Mouse (Mus musculus) C2C12 (cell line): ENCODE results near the gene Scn3b. TPM values are rescaled to one million over a fixed set of nuclear protein-coding genes. Genes with fewer than 3 reads are reported as not detected.
A peak's percentile ranks its signal among the peaks of the same experiment; 100 is the strongest.

Source experiments
- H3K27me3 ChIP-seq: one replicate; pipeline ENCODE4 v1.6.1; 2011; ENCODE audit not compliant: control insufficient read depth, insufficient read depth, insufficient read length
- H3K36me3 ChIP-seq: one replicate; pipeline ENCODE4 v1.6.1; 2011; ENCODE audit not compliant: control insufficient read depth, insufficient read depth
- H3K4me3 ChIP-seq: one replicate; pipeline ENCODE4 v1.5.1; 2011; ENCODE audit warnings: mild to moderate bottlenecking, control low read depth; ENCODE audit not compliant: poor library complexity, insufficient read depth, severe bottlenecking
- H3K79me2 ChIP-seq: one replicate; pipeline ENCODE4 v1.6.1; 2011; ENCODE audit not compliant: control insufficient read depth, insufficient read depth
- H3K79me3 ChIP-seq: one replicate; pipeline ENCODE4 v1.6.1; 2011; ENCODE audit warnings: low read depth, control low read depth
- H3ac ChIP-seq: one replicate; pipeline ENCODE3; 2011; ENCODE audit warnings: low read depth; ENCODE audit not compliant: control insufficient read depth, insufficient read length
- CEBPB ChIP-seq: IDR thresholded peaks from one replicate; pipeline ENCODE4 v1.6.1; 2011; ENCODE audit warnings: low read depth, mild to moderate bottlenecking, control low read depth, moderate library complexity
- CTCF ChIP-seq: IDR thresholded peaks from one replicate; pipeline ENCODE4 v1.5.1; 2011; ENCODE audit not compliant: control insufficient read depth, insufficient read depth, insufficient read length
- FOSL1 ChIP-seq: IDR thresholded peaks from one replicate; pipeline ENCODE4 v1.8.0; 2011; ENCODE audit warnings: mild to moderate bottlenecking, low read length; ENCODE audit not compliant: poor library complexity, insufficient read depth, severe bottlenecking
- MAX ChIP-seq: IDR thresholded peaks from one replicate; pipeline ENCODE4 v1.6.1; 2011; ENCODE audit warnings: mild to moderate bottlenecking, control low read depth
- MYOD1 ChIP-seq: IDR thresholded peaks from one replicate; pipeline ENCODE4 v1.6.1; 2011; ENCODE audit warnings: low read depth; ENCODE audit not compliant: control insufficient read depth, insufficient read length
- MYOG ChIP-seq: IDR thresholded peaks from one replicate; pipeline ENCODE4 v1.6.1; 2011; ENCODE audit not compliant: control insufficient read depth, insufficient read length; ENCODE audit errors: extremely low read depth
- USF1 ChIP-seq: IDR thresholded peaks from one replicate; pipeline ENCODE4 v1.6.1; 2011; ENCODE audit warnings: low read depth, mild to moderate bottlenecking, control low read depth, moderate library complexity
- polyA plus RNA-seq: library from polyadenylated mRNA; unstranded; fragments of >200 nt; fragmentation: generic; extraction: Trizol; gene quantifications from one replicate; pipeline ENCODE4 v1.2.1, GENCODE M21; 2012; ENCODE audit warnings: missing spikeins

Scn3b gene
- polyA plus RNA-seq, 1 experiment, result not detected

DNA sequence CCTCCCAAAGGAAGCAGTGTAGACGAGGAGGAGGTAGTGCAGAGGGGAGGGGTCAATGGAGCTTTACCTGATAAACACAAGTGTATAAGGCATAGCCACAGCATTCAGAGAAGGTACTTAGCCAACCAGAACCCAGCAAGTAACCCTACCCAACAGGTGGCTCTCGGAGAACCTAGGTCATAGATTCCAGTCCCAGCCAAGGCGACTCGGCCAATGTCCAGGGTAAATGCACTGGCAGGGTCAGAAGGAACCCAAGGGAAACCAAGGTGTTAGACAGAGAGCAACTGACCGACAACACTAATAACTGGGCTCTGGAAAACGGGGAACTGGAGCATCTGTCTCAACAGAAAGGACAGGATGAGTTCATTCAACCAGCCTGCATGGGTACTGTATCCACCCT, 55.8 kb downstream of the Scn3b start:
- Histone ChIP-seq H3K79me3 (no peaks in the 10 kb centered on the region), H3K36me3 (no peaks in the 10 kb centered on the region), H3K79me2 (no peaks in the 10 kb centered on the region), H3K27me3 (no peaks in the 10 kb centered on the region), H3K4me3 (no peak overlapping the region), H3ac (no peak overlapping the region)
- TF ChIP-seq USF1, result no peak
- no peak for TF ChIP-seq MYOG
- no peak for TF ChIP-seq CEBPB
- no peak for TF ChIP-seq CTCF
- TF ChIP-seq MYOD1, result no peak
- TF ChIP-seq FOSL1, result no peak
- no peak for TF ChIP-seq MAX

DNA sequence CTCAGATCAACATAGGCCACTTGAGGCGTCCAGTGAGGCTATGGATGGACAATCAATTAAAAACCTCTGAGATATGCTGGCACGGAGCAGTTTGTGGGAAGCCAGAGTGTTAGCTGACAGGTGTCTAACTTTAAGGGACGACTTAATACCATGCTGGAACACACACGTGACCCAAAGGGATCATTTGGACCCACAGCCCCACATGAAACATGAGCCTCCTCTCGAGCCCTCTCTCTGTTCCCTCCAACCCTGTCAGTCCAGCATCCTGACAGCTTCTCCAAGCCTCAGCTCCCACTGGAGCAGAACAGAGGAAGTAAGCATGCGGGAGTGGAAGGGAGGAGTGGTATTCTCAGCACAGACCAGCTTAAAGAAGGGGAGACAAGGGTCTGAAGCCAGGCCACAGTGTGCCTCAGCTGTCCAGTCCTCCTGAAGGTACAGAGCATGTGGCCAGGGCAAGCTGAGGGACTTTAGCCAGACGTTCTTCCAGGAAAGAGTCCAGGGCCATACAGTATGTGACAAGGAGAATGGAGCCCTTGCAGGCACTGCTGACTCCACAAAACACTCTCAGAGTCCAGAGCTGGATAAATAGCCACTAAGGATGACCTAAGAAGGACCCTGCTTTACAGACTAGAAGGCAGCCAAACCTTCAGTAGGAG, 57.4 kb downstream of the Scn3b start:
- no peaks in the 10 kb centered on the region for H3K79me3 ChIP-seq
- H3K4me3 ChIP-seq, result no peak overlapping the region
- no peak overlapping the region for H3ac ChIP-seq
- TF ChIP-seq FOSL1, result no peak
- no peak for TF ChIP-seq USF1
- no peaks in the 10 kb centered on the region for H3K36me3 ChIP-seq
- H3K27me3 ChIP-seq, result no peaks in the 10 kb centered on the region
- no peaks in the 10 kb centered on the region for H3K79me2 ChIP-seq

DNA sequence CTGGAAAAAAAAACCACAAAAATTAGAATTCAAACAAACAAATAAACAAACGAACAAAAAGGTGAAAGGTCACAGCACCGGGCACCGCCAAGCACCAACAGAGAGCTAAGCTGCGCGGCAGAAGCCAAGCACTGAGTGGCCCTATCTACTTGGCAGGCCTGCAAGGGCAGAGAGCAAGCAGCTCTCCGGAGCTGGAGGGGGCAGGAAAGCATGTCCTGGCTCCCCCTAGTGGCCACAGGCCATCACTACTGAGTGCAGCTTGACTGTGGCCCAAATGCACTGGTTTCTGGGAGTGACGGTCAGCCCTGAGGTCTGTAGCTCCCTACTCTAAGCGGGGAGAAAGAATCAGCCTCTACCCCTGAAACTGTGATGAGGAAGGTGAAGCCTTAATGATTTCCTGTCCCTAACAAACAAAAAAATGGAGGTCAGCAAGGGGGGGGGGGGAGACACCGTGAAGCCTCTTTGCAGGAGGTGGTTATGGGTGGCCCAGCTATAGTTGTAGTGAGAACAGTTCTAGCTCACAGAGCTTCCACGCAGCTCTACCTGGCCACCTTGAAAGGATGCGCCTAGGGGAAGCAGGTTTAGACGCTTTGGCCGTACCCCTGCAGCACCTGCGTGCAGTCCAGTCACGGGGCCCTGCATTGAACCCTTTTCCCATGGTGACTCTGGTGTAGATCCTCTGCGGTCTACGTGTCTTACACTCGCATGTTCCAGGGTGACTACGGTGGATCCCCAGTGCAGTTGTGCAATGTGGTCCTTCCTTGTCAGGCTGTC, 61.8 kb downstream of the Scn3b start:
- Histone ChIP-seq H3K79me3 (no peaks in the 10 kb centered on the region), H3K79me2 (no peaks in the 10 kb centered on the region), H3ac (no peak overlapping the region), H3K36me3 (no peaks in the 10 kb centered on the region), H3K27me3 (no peaks in the 10 kb centered on the region), H3K4me3 (no peak overlapping the region)
- TF ChIP-seq MAX (no peak), USF1 (no peak), MYOD1 (no peak), MYOG (no peak), CTCF (peak; percentile 97), FOSL1 (no peak), CEBPB (no peak)

DNA sequence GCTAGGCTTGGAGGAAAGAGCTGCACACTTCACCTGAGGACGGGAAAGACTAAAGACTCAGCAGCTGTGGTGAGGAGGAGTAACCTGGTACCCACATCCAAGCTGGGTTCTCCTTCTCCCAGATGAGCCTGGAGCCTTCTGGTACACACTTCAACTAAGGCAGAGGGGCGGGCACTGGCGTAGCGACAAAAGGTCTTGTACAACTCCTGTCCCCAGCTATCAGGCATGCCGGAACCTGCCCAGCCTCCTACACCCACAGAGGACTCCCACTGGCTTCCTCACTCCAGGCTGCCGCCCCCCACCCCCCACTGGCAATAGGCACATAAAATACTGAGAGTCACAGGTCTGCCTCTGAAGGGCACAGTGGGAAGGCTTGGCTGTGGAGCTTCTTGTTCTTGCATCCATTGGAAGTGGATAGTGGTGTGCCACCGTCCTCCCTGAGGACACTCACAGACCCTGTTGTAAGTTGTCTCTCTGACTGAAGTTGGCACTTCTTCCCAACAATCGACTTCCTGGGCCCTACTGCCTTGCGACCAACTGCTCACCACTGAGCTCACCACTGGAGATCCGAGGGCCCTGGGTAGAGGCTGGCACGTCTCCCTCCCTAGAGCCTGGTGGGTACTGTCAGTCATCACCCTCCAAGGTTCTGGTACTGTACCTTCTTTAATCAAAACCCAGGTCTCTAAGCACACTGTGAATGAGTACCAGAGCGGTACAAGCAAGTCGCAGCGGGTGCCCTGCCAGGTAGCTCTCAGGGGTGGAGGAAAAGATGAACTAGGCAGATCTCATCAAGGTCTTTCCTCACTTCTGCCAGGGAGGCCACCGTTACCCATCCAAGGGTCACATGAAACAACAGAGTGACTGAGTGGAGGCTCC, 62.6 kb downstream of the Scn3b start:
- no peaks in the 10 kb centered on the region for H3K79me3 ChIP-seq
- no peaks in the 10 kb centered on the region for H3K79me2 ChIP-seq
- no peaks in the 10 kb centered on the region for H3K36me3 ChIP-seq
- H3K4me3 ChIP-seq, result no peak overlapping the region
- H3K27me3 ChIP-seq, result no peaks in the 10 kb centered on the region
- H3ac ChIP-seq, result no peak overlapping the region
- TF ChIP-seq MYOG, result no peak
- no peak for TF ChIP-seq USF1
- TF ChIP-seq MAX, result no peak
- TF ChIP-seq MYOD1, result no peak
- TF ChIP-seq FOSL1, result no peak
- no peak for TF ChIP-seq CTCF
- no peak for TF ChIP-seq CEBPB

DNA sequence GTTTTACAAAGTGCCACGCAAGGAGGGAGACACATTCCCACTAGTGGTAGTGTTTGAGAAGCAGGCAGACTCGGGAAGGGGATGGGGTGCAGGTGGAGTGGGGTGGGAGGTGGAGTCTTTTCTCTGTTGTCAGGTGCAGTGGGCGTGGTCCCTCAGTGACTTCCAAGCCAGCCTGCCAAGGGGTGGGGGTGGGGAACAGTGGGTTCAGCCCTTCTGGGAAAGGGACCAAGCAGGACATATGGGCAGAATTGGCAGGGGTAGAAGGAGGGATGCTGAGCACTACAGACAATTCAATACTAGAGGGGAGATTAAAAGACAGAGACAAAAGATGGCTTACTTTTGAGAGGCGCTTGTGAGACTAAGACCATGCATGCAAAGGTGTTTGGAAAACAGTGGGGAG, 63.3 kb downstream of the Scn3b start:
- Histone ChIP-seq H3K36me3 (no peaks in the 10 kb centered on the region), H3K79me3 (no peaks in the 10 kb centered on the region), H3ac (no peak overlapping the region), H3K27me3 (no peaks in the 10 kb centered on the region), H3K79me2 (no peaks in the 10 kb centered on the region), H3K4me3 (no peak overlapping the region)
- TF ChIP-seq MYOD1, result no peak
- TF ChIP-seq USF1, result no peak
- no peak for TF ChIP-seq CTCF
- TF ChIP-seq MAX, result no peak
- TF ChIP-seq MYOG, result no peak
- TF ChIP-seq FOSL1, result no peak
- no peak for TF ChIP-seq CEBPB
